ENCODE assay signal across 10 mouse cellular contexts in genomic region chr5:113214455-113214854, GRCm38 (mm10). TPM values are rescaled to one million over a fixed set of nuclear protein-coding genes. Genes with fewer than 3 reads are reported as not detected.
DNase-seq lines count a peak whose midpoint lies in the region; ATAC-seq and TF ChIP-seq lines count a peak whose summit lies in the region.
"Had no signal": no experiment of that assay in that cellular context is flagged by ENCODE, and none has a peak within 500 bp of the region (broad histone marks: within the 10 kb centered on the region; RNA-seq: fewer than 3 reads in every experiment).

No protein-coding gene starts in this region.

- no peak for TF ChIP-seq POLR2A in small intestine, adult 2 months (IDR thresholded peaks at IDR 0.05; ENCODE audit: low read depth, low read length)

- no peak overlapping the region for H3K4me3 ChIP-seq in stomach, embryonic 14.5 days (ENCODE audit: low read depth, low read length)
- H3K4me3 ChIP-seq in stomach, postnatal 0 days (ENCODE audit: low read depth, low read length): no peak overlapping the region
- no peak overlapping the region for H3K4me3 ChIP-seq in kidney, embryonic 16.5 days (ENCODE audit: low read length)
- H3K4me3 ChIP-seq in small intestine, adult 2 months (ENCODE audit: low read depth, low read length): peak overlapping the region; percentile 5; the same call in 1 of the 2 replicates
- no peak overlapping the region for H3K4me3 ChIP-seq in hindbrain, embryonic 13.5 days

- no peak overlapping the region for H3K27ac ChIP-seq in stomach, embryonic 14.5 days (ENCODE audit: low read length)
- no peak overlapping the region for H3K27ac ChIP-seq in stomach, postnatal 0 days (replicated peaks)
- H3K27ac ChIP-seq in kidney, embryonic 16.5 days (ENCODE audit: low read length): peak overlapping the region; percentile 46; the same call in 1 of the 2 replicates
- H3K27ac ChIP-seq in small intestine, adult 2 months (ENCODE audit: insufficient read depth, low read depth, low read length): no peak overlapping the region
- H3K27ac ChIP-seq in hindbrain, embryonic 13.5 days: no peak overlapping the region

- WGBS in stomach, embryonic 14.5 days: 50% methylated on average over 11 of the region's 11 CpGs
- 41% methylated on average over 11 of the region's 11 CpGs for WGBS in stomach, postnatal 0 days
- WGBS in kidney, embryonic 16.5 days: 23% methylated on average over 11 of the region's 11 CpGs
- WGBS in small intestine, adult 2 months: 54% methylated on average over 11 of the region's 11 CpGs
- WGBS in hindbrain, embryonic 13.5 days: 73% methylated on average over 11 of the region's 11 CpGs

- no peak for DNase-seq in stomach, postnatal 0 days (ENCODE audit: low spot score)
- no peak for DNase-seq in left cerebral cortex, adult 18-20 months (ENCODE audit: low spot score in 2 of 2)
- DNase-seq: cerebellum, adult 9-11 months; right cerebral cortex, postnatal 4 days had no signal

- TF ChIP-seq CTCF in stomach, postnatal 0 days (IDR thresholded peaks at IDR 0.05; ENCODE audit: low read depth): no peak
- no peak for TF ChIP-seq CTCF in small intestine, adult 2 months (IDR thresholded peaks at IDR 0.05; ENCODE audit: extremely low read depth, insufficient read length, insufficient replicate concordance, low read depth, low read length)

- H3K9ac ChIP-seq in stomach, embryonic 14.5 days (replicated peaks; ENCODE audit: low read depth, low read length): no peak overlapping the region
- no peak overlapping the region for H3K9ac ChIP-seq in stomach, postnatal 0 days (ENCODE audit: low read length)
- H3K9ac ChIP-seq in kidney, embryonic 16.5 days (replicated peaks; ENCODE audit: low read length): no peak overlapping the region
- H3K9ac ChIP-seq in hindbrain, embryonic 13.5 days: no peak overlapping the region

- 0 out of 2 replicates have a peak, but pooled peaks have one; percentile 21 for ATAC-seq in stomach, embryonic 14.5 days (ENCODE audit: insufficient number of reproducible peaks, insufficient read depth, low FRiP score, low read depth)
- no peak for ATAC-seq in stomach, postnatal 0 days (ENCODE audit: low FRiP score, low TSS enrichment)
- peak; percentile 12; the same call in 1 of the 2 replicates for ATAC-seq in granulocyte monocyte progenitor cell, adult 5-6 weeks (replicated peaks; ENCODE audit: poor library complexity, severe bottlenecking)
- ATAC-seq in kidney, embryonic 16.5 days (ENCODE audit: low FRiP score, low TSS enrichment): no peak; the same call in 1 of the 2 replicates
- no peak; the same call in 1 of the 2 replicates for ATAC-seq in hindbrain, embryonic 13.5 days (ENCODE audit: low FRiP score)

- no peak overlapping the region for H3K4me2 ChIP-seq in stomach, embryonic 14.5 days (replicated peaks; ENCODE audit: low read depth, low read length)
- H3K4me2 ChIP-seq in stomach, postnatal 0 days (replicated peaks; ENCODE audit: low read depth): no peak overlapping the region
- no peak overlapping the region for H3K4me2 ChIP-seq in kidney, embryonic 16.5 days (replicated peaks; ENCODE audit: low read depth, low read length)
- H3K4me2 ChIP-seq in hindbrain, embryonic 13.5 days: no peak overlapping the region
- H3K4me2 ChIP-seq: liver, embryonic 11.5 days had no signal

- H3K27me3 ChIP-seq in stomach, embryonic 14.5 days (ENCODE audit: control insufficient read depth, insufficient read depth, low read length): no peaks in the 10 kb centered on the region
- H3K27me3 ChIP-seq in stomach, postnatal 0 days (ENCODE audit: control insufficient read depth, insufficient read depth, low read length): no peaks in the 10 kb centered on the region
- H3K27me3 ChIP-seq in kidney, embryonic 16.5 days (ENCODE audit: insufficient read depth, low read length): no peaks in the 10 kb centered on the region
- no peaks in the 10 kb centered on the region for H3K27me3 ChIP-seq in small intestine, adult 2 months (ENCODE audit: control insufficient read depth, insufficient read depth, low read length)
- peaks cover 3% of the 10 kb centered on the region for H3K27me3 ChIP-seq in hindbrain, embryonic 13.5 days

- H3K9me3 ChIP-seq in stomach, embryonic 14.5 days (ENCODE audit: control insufficient read depth, low read depth, low read length): no peaks in the 10 kb centered on the region
- H3K9me3 ChIP-seq in stomach, postnatal 0 days (ENCODE audit: control insufficient read depth, low read length): no peaks in the 10 kb centered on the region
- no peaks in the 10 kb centered on the region for H3K9me3 ChIP-seq in kidney, embryonic 16.5 days (ENCODE audit: low read length)
- H3K9me3 ChIP-seq in hindbrain, embryonic 13.5 days: no peaks in the 10 kb centered on the region

- no peak for TF ChIP-seq EP300 in stomach, postnatal 0 days (optimal IDR thresholded peaks at IDR 0.05)

- H3K4me1 ChIP-seq in stomach, embryonic 14.5 days (ENCODE audit: control insufficient read depth, insufficient read depth, low read length): peaks cover 16% of the 10 kb centered on the region
- H3K4me1 ChIP-seq in stomach, postnatal 0 days (replicated peaks; ENCODE audit: control insufficient read depth, insufficient read depth): peaks cover 4% of the 10 kb centered on the region; the same call in 1 of the 2 replicates
- peaks cover 67% of the 10 kb centered on the region for H3K4me1 ChIP-seq in kidney, embryonic 16.5 days (ENCODE audit: insufficient read depth, low read length)
- peaks cover 38% of the 10 kb centered on the region for H3K4me1 ChIP-seq in small intestine, adult 2 months (ENCODE audit: control insufficient read depth, insufficient read depth, insufficient read length, low read length)
- peaks cover 15% of the 10 kb centered on the region for H3K4me1 ChIP-seq in hindbrain, embryonic 13.5 days (replicated peaks)

- no peaks in the 10 kb centered on the region for H3K36me3 ChIP-seq in stomach, embryonic 14.5 days (ENCODE audit: control insufficient read depth, insufficient read depth, low read length)
- H3K36me3 ChIP-seq in stomach, postnatal 0 days (ENCODE audit: control insufficient read depth, insufficient read depth, low read length): no peaks in the 10 kb centered on the region
- no peaks in the 10 kb centered on the region for H3K36me3 ChIP-seq in kidney, embryonic 16.5 days (ENCODE audit: insufficient read depth, low read length)
- H3K36me3 ChIP-seq in small intestine, adult 2 months (ENCODE audit: control insufficient read depth, insufficient read depth, low read length): peaks cover 21% of the 10 kb centered on the region
- H3K36me3 ChIP-seq in hindbrain, embryonic 13.5 days: no peaks in the 10 kb centered on the region

RNA-seq across cellular contexts. Expression of gene 2900026A02Rik, which starts 6.6 kb away (rescaled TPM):
- polyA plus RNA-seq in stomach, embryonic 14.5 days (2014; fragmentation: Nextera tagmentation; extraction: Ambion mirVana): 9.2 and 10.2 TPM in 2 replicates
- polyA plus RNA-seq in stomach, postnatal 0 days (2015; fragmentation: Nextera tagmentation; extraction: Ambion mirVana): 5.3 and 6.2 TPM in 2 replicates
- 3.0 and 4.1 TPM in 2 replicates for total RNA-seq in granulocyte monocyte progenitor cell, adult 5-6 weeks (2014; fragmentation: Nextera tagmentation)
- total RNA-seq in granulocyte monocyte progenitor cell, adult 5-6 weeks (2017): 0.47 and 0.88 TPM in 2 replicates
- polyA plus RNA-seq in kidney, embryonic 16.5 days (2015; fragmentation: Nextera tagmentation; extraction: Ambion mirVana): 7.2 and 7.9 TPM in 2 replicates
- 24.2 and 70.8 TPM in 2 replicates for polyA plus RNA-seq in small intestine, adult 2 months (2012; rRNA removed)
- total RNA-seq in left cerebral cortex, adult 18-20 months (2021): 10 to 100 TPM; 37.3 to 39.1 TPM
- 2.4 and 2.7 TPM in 2 replicates for polyA plus RNA-seq in hindbrain, embryonic 13.5 days (2015; fragmentation: Nextera tagmentation; extraction: Ambion mirVana)

RNA-seq across cellular contexts. Expression of gene Tmem211, which starts 12.3 kb away (rescaled TPM):
- polyA plus RNA-seq in stomach, embryonic 14.5 days (2014; fragmentation: Nextera tagmentation; extraction: Ambion mirVana): not detected in 2 replicates
- 0.46 and 0.59 TPM in 2 replicates for polyA plus RNA-seq in stomach, postnatal 0 days (2015; fragmentation: Nextera tagmentation; extraction: Ambion mirVana)
- total RNA-seq in granulocyte monocyte progenitor cell, adult 5-6 weeks (2014; fragmentation: Nextera tagmentation): not detected in 2 replicates
- not detected in 2 replicates for total RNA-seq in granulocyte monocyte progenitor cell, adult 5-6 weeks (2017)
- 0.09 TPM in 1 of 2 replicates, not detected in the other for polyA plus RNA-seq in kidney, embryonic 16.5 days (2015; fragmentation: Nextera tagmentation; extraction: Ambion mirVana)
- not detected in 2 replicates for polyA plus RNA-seq in small intestine, adult 2 months (2012; rRNA removed)
- not detected for total RNA-seq in left cerebral cortex, adult 18-20 months (2021)
- not detected in 2 replicates for polyA plus RNA-seq in hindbrain, embryonic 13.5 days (2015; fragmentation: Nextera tagmentation; extraction: Ambion mirVana)
- polyA plus RNA-seq: liver, embryonic 11.5 days had no signal

Comparison
In these comparisons a context has a peak if more than half of its experiments do, and no peak if none do; other contexts are left out.
1. ATAC-seq: peak in stomach, embryonic 14.5 days (single experiment) and granulocyte monocyte progenitor cell, adult 5-6 weeks (single experiment); none in stomach, postnatal 0 days (single experiment), kidney, embryonic 16.5 days (single experiment) and hindbrain, embryonic 13.5 days (single experiment).